Mouse (Mus musculus) mouse trophoblast stem cell (cell line): ENCODE results near the gene Fosb.

Experiments
- in situ Hi-C, 2 experiments: fragments of 300-500 bp; cut with MseI, MboI; formaldehyde crosslinking; loops; 2 replicates in 1 of 2; 3 replicates in 1 of 2; pipeline ENCODE4 v1.15.1; 2025

Fosb gene

DNA sequence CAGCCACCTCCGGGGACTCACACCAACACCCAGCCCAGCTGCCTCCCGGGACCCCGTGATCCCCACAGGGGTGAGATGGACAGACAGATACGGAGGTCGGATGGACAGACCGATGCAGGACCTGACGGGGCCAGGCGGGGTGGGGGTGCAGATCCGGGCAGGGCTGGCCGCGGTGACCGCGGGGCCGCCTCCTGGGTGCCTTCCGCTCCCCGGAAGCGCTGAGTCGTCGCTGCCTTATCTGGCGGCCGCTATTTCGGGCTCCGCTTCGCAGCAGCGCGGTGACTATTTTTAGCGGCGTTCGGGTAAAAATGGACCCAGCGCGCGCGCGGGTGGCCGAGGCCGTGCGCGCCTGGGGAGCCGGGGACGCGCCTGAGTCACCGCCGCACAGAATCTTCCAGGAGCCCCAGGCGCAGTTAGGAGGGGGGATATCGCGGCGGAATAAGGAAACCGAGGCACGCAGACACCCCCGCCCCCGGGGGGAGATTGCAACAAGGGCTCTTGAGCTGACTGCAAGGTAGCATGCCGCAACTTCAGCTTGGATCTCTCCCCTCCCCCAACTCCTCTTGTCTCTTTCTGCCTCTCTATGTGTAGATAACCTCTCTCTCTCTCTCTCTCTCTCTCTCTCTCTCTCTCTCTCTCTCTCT lies 23.0 kb upstream of the Fosb start:
- in situ Hi-C loops, result no loop called here

GRCm38 (mm10) chr7:19331910-19332309 lies 22.1 kb upstream of the Fosb start:
- in situ Hi-C loops, result no loop called here

DNA sequence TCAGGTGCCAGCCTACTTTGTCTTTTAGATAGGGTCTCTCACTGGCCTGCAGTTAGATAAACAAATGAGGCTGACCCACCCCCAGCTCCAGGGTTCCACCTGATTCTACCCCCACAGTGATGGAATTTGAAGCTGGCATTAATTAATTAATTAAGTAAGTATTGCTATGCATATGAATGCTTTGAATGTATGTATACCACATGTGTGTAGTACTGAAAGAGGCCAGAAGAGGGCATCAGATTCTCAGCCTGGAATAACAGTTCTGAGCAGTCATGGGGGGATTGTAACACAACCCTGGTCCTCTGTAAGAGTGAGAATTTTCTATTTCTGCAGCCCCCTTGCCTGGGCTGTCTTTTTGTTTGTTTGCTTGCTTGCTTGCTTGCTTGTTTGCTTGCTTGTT lies 18.6 kb upstream of the Fosb start:
- in situ Hi-C loops, result no loop called here

DNA sequence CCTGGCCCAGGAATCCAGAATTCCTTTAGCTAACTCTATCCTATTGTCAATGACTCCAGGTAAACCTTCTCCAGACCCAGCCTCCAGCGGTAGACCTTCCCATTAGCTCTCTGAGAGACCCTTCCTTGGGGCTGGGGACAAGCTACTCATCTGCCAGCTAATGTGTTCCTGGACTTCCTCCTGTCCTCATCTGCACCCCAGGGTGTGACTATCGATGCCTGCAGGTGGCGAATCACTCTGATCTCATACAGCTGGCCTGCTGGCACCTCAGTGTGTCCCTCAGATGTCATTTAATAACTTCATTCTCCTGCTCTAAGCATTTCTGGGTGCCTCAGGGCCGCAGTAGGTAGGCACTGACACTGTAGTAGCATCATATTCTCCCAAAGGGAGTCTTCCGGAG lies 17.9 kb upstream of the Fosb start:
- in situ Hi-C loops, result no loop called here

DNA sequence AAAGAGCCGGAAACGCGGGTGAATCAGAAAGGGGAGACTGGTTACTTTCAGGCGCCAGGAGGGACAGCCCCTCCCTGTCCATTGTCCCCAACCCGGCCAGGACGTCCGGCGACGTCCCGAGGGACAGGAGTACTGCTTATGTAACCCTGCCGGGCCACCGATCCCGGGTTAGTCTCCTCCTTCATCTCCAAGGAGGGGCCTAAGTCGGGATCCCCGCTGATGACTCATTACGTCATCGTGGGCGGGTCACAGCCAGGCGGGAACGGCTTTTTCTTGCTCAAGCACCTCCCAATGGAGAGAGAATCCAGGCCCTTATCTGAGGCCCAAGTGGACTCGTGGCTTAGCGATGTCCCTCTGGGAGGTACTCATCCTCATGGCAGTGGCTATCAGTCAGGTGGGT lies 17.3 kb upstream of the Fosb start:
- in situ Hi-C loops, result no loop called here

DNA sequence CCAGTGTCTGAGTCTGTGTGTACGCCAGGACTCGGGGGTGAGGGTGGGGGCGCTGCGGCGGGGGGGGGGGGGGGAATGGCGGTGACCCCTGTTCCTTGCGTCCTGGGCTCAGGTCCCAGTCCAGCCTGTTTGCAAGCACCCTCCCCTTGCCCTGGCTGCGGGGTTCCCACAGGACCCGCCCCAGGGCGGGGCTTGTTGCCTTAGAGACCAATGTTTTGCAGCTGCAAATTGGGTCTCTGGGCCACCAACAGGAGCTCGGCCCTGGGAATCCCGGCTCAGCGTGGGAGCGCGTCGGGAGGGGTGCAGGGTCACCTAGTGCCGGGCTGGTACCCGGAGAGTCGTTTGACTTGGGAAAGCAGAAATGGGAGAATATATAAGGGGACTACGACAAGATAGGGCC lies 16.5 kb upstream of the Fosb start:
- in situ Hi-C loops, result no loop called here

DNA sequence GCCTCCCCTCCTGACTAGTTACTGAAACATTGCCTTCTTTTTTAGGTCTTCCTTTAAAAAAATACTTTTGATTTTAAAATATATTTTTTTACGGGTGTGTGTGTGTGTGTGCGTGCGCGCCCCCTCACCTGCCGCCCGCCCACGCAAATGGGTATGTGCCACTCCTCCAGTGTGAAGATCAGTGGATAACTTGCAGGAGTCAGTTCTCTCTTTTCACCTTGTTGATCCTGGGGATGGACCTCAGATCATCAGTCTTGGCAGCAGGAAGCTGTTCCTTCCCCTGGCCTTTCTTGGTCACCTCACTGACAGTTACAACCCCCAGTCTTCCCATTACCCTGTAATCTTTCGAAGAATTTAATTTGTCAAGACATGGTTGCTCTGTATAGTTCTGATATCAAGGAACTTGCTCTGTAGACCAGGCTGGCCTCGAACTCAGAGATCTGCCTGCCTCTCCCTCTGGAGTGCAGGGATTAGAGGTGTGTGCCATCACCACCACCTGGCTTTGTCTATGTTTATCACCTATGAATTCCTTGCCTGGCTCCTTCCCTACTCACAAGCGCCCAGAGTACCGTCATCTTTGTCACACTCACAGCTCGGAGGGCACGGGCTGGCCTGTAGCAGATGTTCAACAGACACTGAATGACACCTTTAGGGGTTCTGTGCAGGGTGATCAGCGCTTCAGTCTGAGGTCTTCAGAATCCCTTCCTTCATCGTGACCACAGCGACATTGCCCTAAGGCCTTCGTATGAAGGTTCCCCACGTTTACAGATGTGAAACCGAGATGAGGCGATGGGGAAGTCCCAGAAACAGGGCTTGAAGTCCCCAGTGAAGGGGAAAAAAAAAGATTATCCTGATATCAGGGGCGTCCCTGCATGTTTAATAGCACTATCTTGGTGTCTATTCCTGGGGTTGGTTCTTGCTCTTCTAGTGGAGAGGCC lies 15.7 kb upstream of the Fosb start:
- in situ Hi-C loops, result no loop called here

- in situ Hi-C loops, result no loop called here
Observed at GRCm38 (mm10) chr7:19324221-19324620, 14.4 kb upstream of the Fosb start.

DNA sequence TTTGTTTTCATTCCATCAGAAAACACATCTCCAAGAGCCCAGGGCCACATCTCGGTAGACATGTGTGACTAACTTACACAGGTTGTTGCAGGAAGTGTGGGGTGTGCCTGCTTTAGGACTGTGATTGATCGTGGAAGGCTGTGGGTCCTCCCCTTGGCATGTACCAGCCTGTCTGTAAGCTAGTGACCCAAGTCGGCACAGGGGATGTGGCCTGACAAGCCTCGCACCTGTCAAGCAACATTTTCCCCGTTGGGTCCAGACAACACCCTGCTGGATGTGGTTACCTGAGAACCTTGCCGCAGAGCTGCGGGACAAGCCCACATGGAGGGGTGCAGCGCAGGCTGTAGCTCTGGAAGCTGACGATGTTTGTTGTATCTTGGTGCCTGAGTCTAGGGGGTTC lies 12.6 kb upstream of the Fosb start:
- in situ Hi-C loops, result no loop called here

- in situ Hi-C loops, result no loop called here
Observed at GRCm38 (mm10) chr7:19321464-19321863, 11.6 kb upstream of the Fosb start.

- in situ Hi-C loops, result no loop called here
Observed at GRCm38 (mm10) chr7:19320637-19321036, 10.8 kb upstream of the Fosb start.

DNA sequence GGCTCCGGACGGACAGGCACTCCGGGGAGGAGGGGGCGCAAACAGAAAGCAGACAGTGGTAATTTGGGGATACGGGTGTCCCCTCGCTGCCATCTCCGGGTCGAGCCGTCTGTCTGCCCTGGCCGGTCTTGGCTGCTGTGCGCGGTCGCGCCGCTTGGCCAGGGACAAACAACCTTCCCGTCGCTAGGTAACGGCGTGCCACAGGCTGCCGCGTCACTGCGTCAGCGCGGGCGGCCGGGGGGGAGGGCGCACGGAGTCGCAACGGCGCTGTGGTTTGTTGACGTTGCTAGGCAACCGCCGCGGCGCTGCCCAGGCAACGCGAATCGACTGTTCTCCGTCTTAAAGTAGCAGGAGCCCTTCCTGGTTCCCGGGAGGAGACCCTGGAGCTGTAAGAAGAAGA lies 10.1 kb upstream of the Fosb start:
- in situ Hi-C loops, result no loop called here

- in situ Hi-C loops, result no loop called here
Observed at GRCm38 (mm10) chr7:19319458-19319857, 9.6 kb upstream of the Fosb start.

- in situ Hi-C loops, result no loop called here
Observed at GRCm38 (mm10) chr7:19318676-19319075, 8.8 kb upstream of the Fosb start.

- in situ Hi-C loops, result no loop called here
Observed at GRCm38 (mm10) chr7:19318201-19318600, 8.3 kb upstream of the Fosb start.

- in situ Hi-C loops, result no loop called here
Observed at GRCm38 (mm10) chr7:19316451-19317161, 6.8 kb upstream of the Fosb start.

- in situ Hi-C loops, result no loop called here
Observed at GRCm38 (mm10) chr7:19314033-19314432, 4.2 kb upstream of the Fosb start.

- in situ Hi-C loops, result no loop called here
Observed at GRCm38 (mm10) chr7:19311991-19312390, 2.1 kb upstream of the Fosb start.

DNA sequence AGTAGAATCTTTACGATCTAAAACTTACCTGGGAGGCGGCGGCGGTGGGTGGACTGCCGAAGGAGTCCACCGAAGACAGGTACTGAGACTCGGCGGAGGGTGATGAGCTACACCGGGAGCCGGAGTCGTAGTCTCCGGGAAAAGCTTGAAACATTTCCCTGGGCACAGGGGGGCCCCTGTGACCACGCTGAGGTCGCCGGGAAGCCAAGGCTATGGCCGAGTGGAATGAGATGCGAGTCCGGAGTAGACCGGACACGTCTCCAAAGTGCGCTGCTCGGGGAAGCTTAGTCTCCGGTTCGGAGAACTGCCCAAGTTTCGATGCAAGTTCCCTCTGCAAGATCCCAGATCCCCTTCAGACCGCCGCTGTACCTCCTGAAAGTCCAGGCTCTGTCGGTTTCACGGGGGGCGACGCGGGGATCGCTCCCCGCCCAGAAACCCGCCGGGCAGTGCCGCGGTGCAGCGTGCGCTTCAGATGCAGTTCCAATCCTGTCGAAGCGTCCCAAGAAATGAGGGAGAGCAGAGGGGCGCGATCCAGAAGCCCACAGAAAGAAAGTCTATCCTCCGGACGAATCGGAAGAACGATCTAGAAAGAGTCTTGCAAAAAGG lies 470 bp downstream of the Fosb start:
- in situ Hi-C loops, result no loop called here

GRCm38 (mm10) chr7:19308454-19309277 lies 1.2 kb downstream of the Fosb start:
- in situ Hi-C loops, result no loop called here

- in situ Hi-C loops, result no loop called here
Observed at GRCm38 (mm10) chr7:19307739-19308453, 2.0 kb downstream of the Fosb start.
